Mouse (Mus musculus): Measurements from ENCODE around the gene Tnfaip8l3. TPM values are rescaled to one million over a fixed set of nuclear protein-coding genes. Genes with fewer than 3 reads are reported as not detected.

Gene Tnfaip8l3
- not detected for polyA plus RNA-seq (2017; shearing (Covaris generic))

DNA sequence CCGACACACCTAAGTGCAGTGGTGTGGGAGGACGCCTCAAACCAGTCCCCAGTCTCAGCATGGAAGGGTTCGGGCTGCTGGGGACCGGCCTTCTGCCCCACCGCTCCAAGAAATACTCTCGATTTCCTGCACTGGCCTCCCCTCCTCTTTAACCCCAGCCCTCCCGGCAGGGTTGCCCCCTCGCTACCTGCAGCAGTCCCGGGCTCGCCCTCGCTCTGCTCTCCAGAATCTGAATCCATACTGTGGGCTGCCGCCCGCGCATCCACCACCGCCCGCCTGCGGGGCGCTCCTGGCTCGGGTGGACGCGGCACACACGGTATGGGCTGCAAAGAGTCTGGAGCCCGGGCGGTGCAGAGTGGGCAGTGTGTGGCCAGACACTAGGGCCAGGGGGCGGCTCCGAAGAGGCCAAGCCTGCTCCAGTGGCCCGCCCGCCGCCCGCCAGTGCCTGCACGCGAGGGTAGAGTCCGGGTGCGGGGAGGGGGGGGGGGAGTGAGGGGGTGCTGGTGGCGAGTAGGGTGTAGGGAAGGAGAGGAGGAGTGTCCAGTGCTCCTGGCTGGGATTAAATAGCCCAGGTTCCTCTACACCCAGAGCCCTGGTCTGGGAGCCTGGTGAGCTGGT is at the start of gene Tnfaip8l3:
Gene Tnfaip8l3, minus strand, starts transcription at position 357 of the 618 bp plus-strand sequence.

DNA sequence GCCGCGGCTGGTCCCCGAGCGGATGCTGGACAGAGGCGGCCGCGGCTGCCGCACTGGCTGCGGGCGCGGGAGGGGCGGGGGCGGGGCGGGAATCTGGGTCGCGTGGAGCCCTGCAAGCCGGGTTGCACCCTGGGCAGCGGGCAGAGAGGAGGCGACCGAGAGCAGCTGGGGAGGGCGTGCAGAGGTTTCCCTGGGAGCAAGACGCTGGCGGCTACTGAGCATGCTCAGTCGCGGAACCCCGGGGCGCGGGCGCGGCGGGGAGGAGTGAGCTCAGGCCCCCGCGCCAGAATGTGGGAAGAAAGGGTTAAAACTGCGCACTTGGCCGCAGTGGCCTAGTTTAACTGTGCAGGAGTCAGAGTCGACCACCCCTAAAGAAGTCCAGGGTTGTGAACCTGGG is 93.1 kb downstream of the Tnfaip8l3 start, which contains the start of gene Elmod1:
Gene Elmod1, minus strand, starts transcription at position 180 of the 397 bp plus-strand sequence.

Other genes with a start within 250 kb of the Tnfaip8l3 start
- gene Sln, start 218.2 kb downstream of the Tnfaip8l3 start, polyA plus RNA-seq (2017; shearing (Covaris generic)): not detected
- not detected for gene Elmod1, start 93.1 kb downstream of the Tnfaip8l3 start, polyA plus RNA-seq (2017; shearing (Covaris generic))
- gene Cyp19a1, start 199.7 kb upstream of the Tnfaip8l3 start, polyA plus RNA-seq (2017; shearing (Covaris generic)): not detected
- gene Gldn, start 218.1 kb upstream of the Tnfaip8l3 start, polyA plus RNA-seq (2017; shearing (Covaris generic)): 0.07 TPM

Measured in naive thymus-derived CD4-positive, alpha-beta T cell, adult 5 months (primary cell).